Comparison of ENCODE assay signal across 15 mouse cellular contexts in genomic region chr16:43724444-43724843, GRCm38 (mm10). TPM values are rescaled to one million over a fixed set of nuclear protein-coding genes. Genes with fewer than 3 reads are reported as not detected.
DNase-seq lines count a peak whose midpoint lies in the region; ATAC-seq and TF ChIP-seq lines count a peak whose summit lies in the region.
"Had no signal": no experiment of that assay in that cellular context is flagged by ENCODE, and none has a peak within 500 bp of the region (broad histone marks: within the 10 kb centered on the region; RNA-seq: fewer than 3 reads in every experiment).

No protein-coding gene starts in this region.

- H3K4me1 ChIP-seq in forebrain, postnatal 0 days (ENCODE audit: insufficient read depth) = no peaks in the 10 kb centered on the region
- H3K4me1 ChIP-seq in forebrain, embryonic 11.5 days (replicated peaks; ENCODE audit: control insufficient read depth, insufficient read depth, low read length) = no peaks in the 10 kb centered on the region
- no peaks in the 10 kb centered on the region for H3K4me1 ChIP-seq in lung, embryonic 14.5 days (ENCODE audit: insufficient read depth)
- no peaks in the 10 kb centered on the region for H3K4me1 ChIP-seq in bone marrow macrophage, adult 2 months (ENCODE audit: control insufficient read depth, insufficient read depth, low read length)
- H3K4me1 ChIP-seq: forebrain, embryonic 15.5 days; heart, embryonic 15.5 days; limb, embryonic 12.5 days; neural tube, embryonic 13.5 days had no signal

- no peak for DNase-seq in forebrain, postnatal 0 days
- DNase-seq in forebrain, embryonic 11.5 days (ENCODE audit: low spot score) = no peak
- no peak for DNase-seq in lung, embryonic 14.5 days
- no peak for DNase-seq in lung, postnatal 14 days
- DNase-seq in thymus, postnatal 25 days = peak; percentile 51
- DNase-seq in gastrocnemius, postnatal 14 days = no peak
- no peak for DNase-seq in Muller cell, postnatal 12 days (ENCODE audit: inconsistent ontology term)

- H3K9me3 ChIP-seq in forebrain, postnatal 0 days (ENCODE audit: low read length) = no peaks in the 10 kb centered on the region
- no peaks in the 10 kb centered on the region; the same call in 1 of the 2 replicates for H3K9me3 ChIP-seq in forebrain, embryonic 11.5 days (ENCODE audit: control insufficient read depth, low read length)
- no peaks in the 10 kb centered on the region; the same call in 1 of the 2 replicates for H3K9me3 ChIP-seq in lung, embryonic 14.5 days (ENCODE audit: low read depth, low read length)
- H3K9me3 ChIP-seq: forebrain, embryonic 15.5 days; heart, embryonic 15.5 days had no signal

- TF ChIP-seq POLR2A in bone marrow macrophage, adult 2 months (IDR thresholded peaks at IDR 0.05; ENCODE audit: borderline replicate concordance, low read depth, low read length) = no peak

- intact Hi-C loops in gastrocnemius, postnatal 14 days (cut with DNase I; ENCODE audit: low total_unique reads) = no loop called here

- H3K4me3 ChIP-seq in forebrain, postnatal 0 days (ENCODE audit: low read depth, low read length) = no peak overlapping the region
- H3K4me3 ChIP-seq in forebrain, embryonic 11.5 days (ENCODE audit: low read depth, low read length) = no peak overlapping the region
- H3K4me3 ChIP-seq in lung, embryonic 14.5 days (ENCODE audit: low read depth, low read length) = no peak overlapping the region
- no peak overlapping the region for H3K4me3 ChIP-seq in bone marrow macrophage, adult 2 months (ENCODE audit: insufficient read depth, low read length)
- H3K4me3 ChIP-seq: forebrain, embryonic 15.5 days; heart, embryonic 15.5 days; limb, embryonic 12.5 days; megakaryocyte, embryonic 14.5 days; neural tube, embryonic 13.5 days had no signal

- 80% methylated on average over 3 of the region's 3 CpGs for WGBS in forebrain, postnatal 0 days
- 80% methylated on average over 3 of the region's 3 CpGs for WGBS in forebrain, embryonic 11.5 days
- 72% methylated on average over 3 of the region's 3 CpGs for WGBS in lung, embryonic 14.5 days

- H3K27me3 ChIP-seq in forebrain, postnatal 0 days (ENCODE audit: insufficient read depth, low read length) = no peaks in the 10 kb centered on the region
- no peaks in the 10 kb centered on the region for H3K27me3 ChIP-seq in forebrain, embryonic 11.5 days (ENCODE audit: control insufficient read depth, insufficient read depth, low read length)
- no peaks in the 10 kb centered on the region for H3K27me3 ChIP-seq in lung, embryonic 14.5 days (ENCODE audit: insufficient read depth, low read length)
- H3K27me3 ChIP-seq: forebrain, embryonic 15.5 days; heart, embryonic 15.5 days; limb, embryonic 12.5 days; megakaryocyte, embryonic 14.5 days; neural tube, embryonic 13.5 days had no signal

- TF ChIP-seq CTCF in forebrain, postnatal 0 days (IDR thresholded peaks at IDR 0.05; ENCODE audit: low read depth) = peak; percentile 32
- peak; percentile 43 for TF ChIP-seq CTCF in lung, embryonic 14.5 days (IDR thresholded peaks at IDR 0.05; ENCODE audit: low read depth)
- TF ChIP-seq CTCF in bone marrow macrophage, adult 2 months (IDR thresholded peaks at IDR 0.05; ENCODE audit: low read depth, low read length) = 0 out of 2 replicates have a peak, but pooled peaks have one; percentile 11

- H3K9ac ChIP-seq in forebrain, postnatal 0 days = no peak overlapping the region
- no peak overlapping the region for H3K9ac ChIP-seq in forebrain, embryonic 11.5 days (ENCODE audit: low read length)
- no peak overlapping the region for H3K9ac ChIP-seq in lung, embryonic 14.5 days
- H3K9ac ChIP-seq: forebrain, embryonic 15.5 days; heart, embryonic 15.5 days; limb, embryonic 12.5 days; neural tube, embryonic 13.5 days had no signal

- H3K36me3 ChIP-seq in forebrain, postnatal 0 days (ENCODE audit: insufficient read depth) = no peaks in the 10 kb centered on the region
- no peaks in the 10 kb centered on the region for H3K36me3 ChIP-seq in forebrain, embryonic 11.5 days (ENCODE audit: control insufficient read depth, insufficient read depth, low read length)
- no peaks in the 10 kb centered on the region for H3K36me3 ChIP-seq in lung, embryonic 14.5 days (ENCODE audit: insufficient read depth)
- H3K36me3 ChIP-seq: forebrain, embryonic 15.5 days; heart, embryonic 15.5 days; limb, embryonic 12.5 days; neural tube, embryonic 13.5 days had no signal

- H3K27ac ChIP-seq in forebrain, postnatal 0 days (ENCODE audit: low read depth, low read length) = no peak overlapping the region
- H3K27ac ChIP-seq in forebrain, embryonic 11.5 days (ENCODE audit: low read depth, low read length) = no peak overlapping the region
- H3K27ac ChIP-seq in lung, embryonic 14.5 days (ENCODE audit: low read depth) = no peak overlapping the region
- no peak overlapping the region for H3K27ac ChIP-seq in bone marrow macrophage, adult 2 months (ENCODE audit: insufficient read depth, low read depth, low read length)
- H3K27ac ChIP-seq: forebrain, embryonic 15.5 days; heart, embryonic 15.5 days; limb, embryonic 12.5 days; neural tube, embryonic 13.5 days had no signal

- no peak overlapping the region for H3K4me2 ChIP-seq in forebrain, postnatal 0 days (ENCODE audit: low read depth)
- no peak overlapping the region for H3K4me2 ChIP-seq in forebrain, embryonic 11.5 days (ENCODE audit: low read depth, low read length, severe bottlenecking)
- H3K4me2 ChIP-seq in lung, embryonic 14.5 days = no peak overlapping the region
- H3K4me2 ChIP-seq: forebrain, embryonic 15.5 days; heart, embryonic 15.5 days; limb, embryonic 12.5 days; neural tube, embryonic 13.5 days had no signal

- no peak for ATAC-seq in forebrain, postnatal 0 days
- no peak for ATAC-seq in forebrain, embryonic 11.5 days (replicated peaks; ENCODE audit: low FRiP score)
- ATAC-seq in lung, embryonic 14.5 days (ENCODE audit: insufficient read depth) = no peak
- ATAC-seq: forebrain, embryonic 15.5 days had no signal

RNA-seq across cellular contexts. Expression of gene Drd3, which starts 29.4 kb away (rescaled TPM):
- total RNA-seq in forebrain, postnatal 0 days (2014; rRNA removed) = 0.23 and 0.86 TPM in 2 replicates
- polyA plus RNA-seq in forebrain, postnatal 0 days (2015; fragmentation: Nextera tagmentation; extraction: Ambion mirVana) = not detected in 2 replicates
- polyA plus RNA-seq in forebrain, embryonic 11.5 days (2014; fragmentation: Nextera tagmentation; extraction: Ambion mirVana) = 0.11 and 0.19 TPM in 2 replicates
- polyA plus RNA-seq in lung, embryonic 14.5 days (2014; fragmentation: Nextera tagmentation; extraction: Ambion mirVana) = not detected in 2 replicates
- not detected in 2 replicates for polyA plus RNA-seq in bone marrow macrophage, adult 2 months (2012; ENCODE audit: insufficient read depth, insufficient read length, missing spikeins)
- not detected for total RNA-seq in gastrocnemius, postnatal 14 days (2021)
- polyA plus RNA-seq: C2C12; forebrain, embryonic 15.5 days; heart, embryonic 15.5 days; kidney, embryonic 16.5 days; limb, embryonic 12.5 days; neural tube, embryonic 13.5 days had no signal
